Mouse (Mus musculus) C2C12 (cell line): ENCODE measurements at regions not wholly inside any gene's neighbourhood (a gene's known extent, or its start where the extent isn't known, plus 50 kb on each side); places are given as distances from the start of the nearest gene placed in this dataset.

ENCODE experiments used
- CTCF ChIP-seq: IDR thresholded peaks from one replicate; pipeline ENCODE4 v1.5.1; 2011; ENCODE audit not compliant: control insufficient read depth, insufficient read depth, insufficient read length
- USF1 ChIP-seq: IDR thresholded peaks from one replicate; pipeline ENCODE4 v1.6.1; 2011; ENCODE audit warnings: low read depth, mild to moderate bottlenecking, control low read depth, moderate library complexity

GRCm38 (mm10) chr14:17234898-17235297, 415.9 kb upstream of the Rarb start:
- no peak for TF ChIP-seq USF1
- TF ChIP-seq CTCF: no peak
